Mouse (Mus musculus) heart, embryonic 16.5 days (tissue): ENCODE results near the gene Bicc1. TPM values are rescaled to one million over a fixed set of nuclear protein-coding genes. Genes with fewer than 3 reads are reported as not detected.

Source experiments
- ATAC-seq: fragments of 200-750 bp; cut with Nextera tagmentation; replicated peaks from 2 replicates; pipeline ENCODE4 v1.8.0; 2017; ENCODE audit warnings: moderate number of reproducible peaks; ENCODE audit not compliant: insufficient read depth, low FRiP score; ENCODE audit errors: extremely low read depth
- H3K27ac ChIP-seq: fragments of 300-500 bp; sonication (generic); 2 replicates; pipeline ENCODE4 v1.5.1; 2014; ENCODE audit warnings: mild to moderate bottlenecking, low read length, control low read depth, moderate library complexity
- H3K27me3 ChIP-seq: fragments of 300-500 bp; sonication (generic); 2 replicates; pipeline ENCODE4 v1.6.1; 2014; ENCODE audit warnings: low read length, mixed read lengths; ENCODE audit not compliant: control insufficient read depth, insufficient read depth
- H3K36me3 ChIP-seq: fragments of 300-500 bp; sonication (generic); 2 replicates; pipeline ENCODE4 v1.6.1; 2014; ENCODE audit not compliant: control insufficient read depth, insufficient read depth
- H3K4me1 ChIP-seq: fragments of 300-500 bp; sonication (generic); 2 replicates; pipeline ENCODE4 v1.6.1; 2014; ENCODE audit warnings: low read length, mixed read lengths; ENCODE audit not compliant: control insufficient read depth, insufficient read depth
- H3K4me2 ChIP-seq: fragments of 300-500 bp; sonication (generic); 2 replicates; pipeline ENCODE4 v1.6.1; 2014; ENCODE audit warnings: low read depth, mild to moderate bottlenecking, control low read depth, low read length
- H3K4me3 ChIP-seq: fragments of 300-500 bp; sonication (generic); 2 replicates; pipeline ENCODE4 v1.5.1; 2014; ENCODE audit warnings: mild to moderate bottlenecking, control low read depth, low read length
- H3K9ac ChIP-seq: fragments of 300-500 bp; sonication (generic); 2 replicates; pipeline ENCODE4 v1.6.1; 2014; ENCODE audit warnings: low read length, control low read depth
- H3K9me3 ChIP-seq: fragments of 300-500 bp; sonication (generic); replicated peaks from 2 replicates; pipeline ENCODE4 v1.6.1; 2016; ENCODE audit warnings: low read length; ENCODE audit not compliant: control insufficient read depth
- WGBS: fragments of 180-500 bp; shearing (Covaris S2); extraction: QIAGEN DNeasy Blood & Tissue Kit; methylation state at CpG from one replicate; pipeline ENCODE4 v1.1.7; 2014; 5-methylcytosine and 5-hydroxymethylcytosine counted together
- polyA plus RNA-seq: library from polyadenylated mRNA; unstranded; fragments of >200 nt; fragmentation: Nextera tagmentation; extraction: Ambion mirVana; gene quantifications from 2 replicates; pipeline ENCODE4 v1.2.1, GENCODE M21; 2015

Bicc1 gene
- polyA plus RNA-seq, 1 experiment from 2014 or later: 16.7 TPM

DNA sequence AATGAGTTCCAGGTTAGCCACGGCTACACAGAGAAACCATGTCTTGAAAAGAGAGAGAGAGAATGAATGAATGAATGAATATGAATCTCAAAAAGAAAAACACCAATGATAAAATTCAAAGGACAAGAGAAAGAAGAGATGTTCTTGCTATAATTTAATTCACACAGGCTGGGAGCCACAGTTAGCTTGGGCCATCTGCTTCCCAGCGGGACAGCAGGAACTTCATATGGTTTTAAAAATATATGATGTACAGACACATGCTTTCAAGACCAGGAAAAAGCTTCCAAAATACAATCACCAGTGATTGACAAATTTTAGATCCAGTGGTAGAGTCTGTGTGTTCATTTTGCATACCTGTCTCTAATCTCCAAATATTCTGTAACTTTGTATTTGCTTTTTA lies 9.0 kb downstream of the Bicc1 start:
- Histone ChIP-seq H3K27me3 (no peaks in the 10 kb centered on the region), H3K36me3 (no peaks in the 10 kb centered on the region), H3K4me3 (no peak overlapping the region), H3K4me2 (no peak overlapping the region), H3K9ac (no peak overlapping the region), H3K4me1 (peaks cover 9% of the 10 kb centered on the region), H3K27ac (no peak overlapping the region), H3K9me3 (no peaks in the 10 kb centered on the region; the same call in 1 of the 2 replicates)
- WGBS: 89% methylated on average over 2 of the region's 2 CpGs
- ATAC-seq: no peak

DNA sequence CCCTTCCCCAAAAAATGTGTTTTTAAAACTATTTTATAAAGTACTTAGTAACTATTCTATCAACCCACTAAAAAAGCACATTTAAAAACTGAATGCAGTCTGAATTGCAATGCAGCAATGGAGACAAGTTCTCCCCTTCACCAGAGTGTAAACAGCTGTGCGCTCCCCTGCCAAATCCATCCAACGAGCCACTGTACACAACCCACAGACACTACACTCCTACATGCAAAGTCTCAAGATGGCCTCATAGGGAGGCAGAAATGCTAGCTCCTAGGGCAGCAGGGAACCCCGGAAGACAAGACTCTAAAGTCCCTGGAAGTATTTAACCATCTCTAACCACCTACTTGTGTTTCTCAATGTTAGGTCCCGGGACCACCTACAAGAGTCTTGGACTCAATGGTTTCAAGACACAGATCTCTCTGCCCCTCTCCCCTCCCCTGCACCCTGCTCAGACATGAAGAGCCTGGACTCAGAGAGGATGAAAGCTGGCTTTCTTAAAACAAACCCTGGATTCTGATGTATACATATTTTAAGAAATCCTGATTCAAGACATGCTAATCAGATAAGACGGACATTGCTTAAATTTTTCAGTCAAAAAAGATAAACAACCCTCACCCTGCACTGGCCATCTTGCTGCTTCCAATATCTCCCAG lies 10.4 kb downstream of the Bicc1 start:
- Histone ChIP-seq H3K9me3 (no peaks in the 10 kb centered on the region; the same call in 1 of the 2 replicates), H3K27ac (no peak overlapping the region), H3K9ac (no peak overlapping the region), H3K4me3 (no peak overlapping the region), H3K27me3 (no peaks in the 10 kb centered on the region), H3K4me1 (peaks cover 10% of the 10 kb centered on the region), H3K36me3 (no peaks in the 10 kb centered on the region), H3K4me2 (no peak overlapping the region)
- WGBS: 68% methylated on average over 5 of the region's 5 CpGs
- no peak for ATAC-seq

DNA sequence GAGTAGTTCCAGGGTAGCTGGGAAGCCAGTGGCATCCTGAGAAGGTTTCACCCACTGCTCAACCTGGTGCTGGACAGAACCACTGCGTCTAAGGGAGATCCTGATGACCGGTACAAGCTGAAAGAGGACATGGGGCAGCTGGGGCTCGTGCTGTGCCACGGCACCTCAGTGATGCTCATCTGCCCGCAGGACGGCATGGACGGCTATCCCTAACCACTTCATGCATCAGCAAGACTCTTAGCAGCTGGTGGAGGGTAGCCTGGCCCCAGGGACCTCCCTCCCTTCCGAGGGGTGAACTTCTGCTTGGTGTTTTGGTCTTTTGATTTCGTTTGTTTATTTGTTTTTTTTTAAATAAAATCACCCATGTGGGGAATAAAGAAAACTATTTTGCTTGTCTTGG lies 11.3 kb downstream of the Bicc1 start:
- 84% methylated on average over 9 of the region's 9 CpGs for WGBS
- H3K9ac ChIP-seq: no peak overlapping the region
- ATAC-seq: no peak
- H3K4me3 ChIP-seq: no peak overlapping the region
- H3K4me2 ChIP-seq: no peak overlapping the region
- no peak overlapping the region for H3K27ac ChIP-seq
- peaks cover 10% of the 10 kb centered on the region for H3K4me1 ChIP-seq
- H3K36me3 ChIP-seq: 0 out of 2 replicates have a peak, but pooled peaks cover 2% of the 10 kb centered on the region
- H3K9me3 ChIP-seq: peaks cover 5% of the 10 kb centered on the region
- no peaks in the 10 kb centered on the region for H3K27me3 ChIP-seq

DNA sequence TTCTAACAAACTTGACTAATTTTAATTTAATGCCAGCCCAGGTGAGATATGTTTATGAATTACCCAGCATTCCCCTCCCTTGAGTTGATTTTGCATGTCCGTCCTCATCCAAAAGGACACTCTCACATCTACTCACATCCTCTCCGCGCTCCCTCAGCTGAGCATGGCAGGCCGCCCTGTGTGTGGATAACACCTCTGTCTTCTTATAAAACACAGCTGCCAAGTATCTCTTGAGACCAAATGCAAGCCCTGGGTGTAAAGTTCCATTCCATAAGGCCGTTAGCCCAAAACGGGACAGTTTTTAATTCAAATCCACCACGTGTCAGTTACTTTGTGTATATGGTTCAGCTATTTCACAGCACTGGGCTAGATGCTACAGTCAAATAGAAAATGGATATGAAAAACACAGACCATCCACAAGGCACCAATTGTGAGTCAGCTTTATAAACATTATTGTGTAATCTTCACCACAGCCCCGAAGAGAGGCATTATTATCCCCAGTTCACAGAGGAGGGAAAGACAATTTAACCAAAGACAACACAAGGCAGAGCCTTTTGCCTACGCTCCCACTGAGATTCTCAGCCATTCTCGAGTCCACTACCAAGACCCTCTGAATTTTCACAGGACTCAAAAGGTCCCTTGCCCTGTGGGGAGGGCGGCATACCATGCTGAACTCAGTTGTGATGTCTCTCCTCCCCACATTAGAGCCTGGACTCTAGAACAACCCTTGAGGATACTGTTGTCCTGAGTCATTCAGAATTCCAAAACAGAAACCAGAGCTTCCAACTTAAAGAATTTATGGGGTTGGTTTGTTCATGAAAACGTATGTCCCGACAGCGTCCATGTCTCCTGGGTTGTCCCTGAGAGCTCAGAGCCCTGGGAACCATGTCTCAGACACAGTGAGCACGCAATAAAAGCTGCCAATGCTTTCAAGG lies 12.6 kb downstream of the Bicc1 start:
- 76% methylated on average over 15 of the region's 15 CpGs for WGBS
- no peak for ATAC-seq
- Histone ChIP-seq H3K4me2 (no peak overlapping the region), H3K9ac (no peak overlapping the region), H3K27me3 (no peaks in the 10 kb centered on the region), H3K4me1 (peaks cover 10% of the 10 kb centered on the region), H3K4me3 (no peak overlapping the region), H3K9me3 (peaks cover 11% of the 10 kb centered on the region), H3K27ac (no peak overlapping the region), H3K36me3 (peaks cover 4% of the 10 kb centered on the region; the same call in 1 of the 2 replicates)

DNA sequence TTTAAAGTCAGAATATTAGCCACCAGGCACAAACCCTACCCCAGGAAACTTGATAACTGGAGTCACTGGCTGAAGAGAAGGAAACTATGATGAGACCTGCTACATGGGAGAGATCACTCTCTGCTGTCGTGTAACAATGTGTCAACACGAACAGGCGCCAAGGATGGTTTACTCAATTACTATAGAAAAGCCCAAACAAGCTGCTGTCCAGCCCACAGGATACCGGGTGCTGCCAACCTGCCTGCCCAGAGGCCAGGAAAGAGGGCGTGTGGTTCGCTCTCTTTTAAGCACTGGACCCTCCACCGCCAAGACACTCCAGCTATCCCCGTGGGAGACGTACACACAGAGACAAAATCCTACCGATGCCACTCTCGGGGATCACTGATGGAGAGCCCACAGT lies 13.7 kb downstream of the Bicc1 start:
- Histone ChIP-seq H3K36me3 (peaks cover 4% of the 10 kb centered on the region; the same call in 1 of the 2 replicates), H3K27ac (no peak overlapping the region; the same call in 1 of the 2 replicates), H3K4me2 (no peak overlapping the region), H3K9ac (no peak overlapping the region), H3K9me3 (peaks cover 11% of the 10 kb centered on the region), H3K27me3 (no peaks in the 10 kb centered on the region), H3K4me1 (peaks cover 10% of the 10 kb centered on the region), H3K4me3 (no peak overlapping the region)
- WGBS: 51% methylated on average over 11 of the region's 11 CpGs
- ATAC-seq: no peak

DNA sequence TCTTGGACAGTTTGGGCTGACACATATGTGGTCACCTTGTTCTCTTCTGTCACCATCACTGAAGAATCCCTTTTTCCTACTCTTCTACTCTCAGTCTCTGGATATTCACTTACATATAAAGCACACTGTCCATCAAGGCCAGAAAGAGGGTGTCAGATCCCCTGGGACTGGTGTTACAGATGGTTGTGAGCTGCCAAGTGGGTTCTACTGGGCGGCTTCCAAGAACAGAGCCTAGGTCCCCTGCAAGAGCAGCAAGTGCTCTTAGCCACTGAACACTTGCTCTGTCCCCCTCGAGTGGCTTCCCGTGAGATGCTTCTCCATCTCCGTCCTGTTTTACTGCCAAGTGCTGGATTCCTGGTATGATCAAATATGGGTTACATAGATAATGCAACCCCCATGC lies 15.3 kb downstream of the Bicc1 start:
- Histone ChIP-seq H3K27me3 (no peaks in the 10 kb centered on the region), H3K9ac (no peak overlapping the region), H3K4me2 (no peak overlapping the region), H3K9me3 (peaks cover 11% of the 10 kb centered on the region), H3K27ac (no peak overlapping the region), H3K36me3 (peaks cover 4% of the 10 kb centered on the region; the same call in 1 of the 2 replicates), H3K4me3 (no peak overlapping the region), H3K4me1 (peaks cover 10% of the 10 kb centered on the region)
- WGBS: 78% methylated on average over 4 of the region's 4 CpGs
- ATAC-seq: no peak

DNA sequence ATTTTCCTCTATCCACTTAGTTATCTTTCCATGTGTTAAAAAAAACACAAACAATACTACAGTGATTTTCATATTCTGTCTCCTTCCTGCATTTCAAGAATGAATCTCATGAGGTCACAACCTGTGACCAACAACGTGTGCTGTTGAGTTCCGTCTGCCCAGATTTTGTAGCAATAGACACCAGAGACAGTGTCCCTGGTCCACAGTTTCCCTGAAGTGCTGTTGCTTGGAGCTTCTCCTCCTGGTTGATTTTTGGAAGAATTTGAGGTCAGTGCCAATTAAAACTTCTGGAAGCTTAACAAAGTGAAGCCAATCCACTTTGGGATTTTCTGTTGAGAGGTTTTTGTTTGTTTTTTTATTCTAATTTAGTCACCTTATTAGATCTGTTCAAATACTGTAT lies 16.9 kb downstream of the Bicc1 start:
- no peaks in the 10 kb centered on the region for H3K27me3 ChIP-seq
- no peak for ATAC-seq
- peaks cover 4% of the 10 kb centered on the region; the same call in 1 of the 2 replicates for H3K36me3 ChIP-seq
- WGBS: 83% methylated on average over 2 of the region's 2 CpGs
- no peak overlapping the region for H3K4me3 ChIP-seq
- no peak overlapping the region for H3K4me2 ChIP-seq
- peaks cover 11% of the 10 kb centered on the region for H3K9me3 ChIP-seq
- no peak overlapping the region for H3K9ac ChIP-seq
- H3K27ac ChIP-seq: no peak overlapping the region
- peaks cover 10% of the 10 kb centered on the region for H3K4me1 ChIP-seq

DNA sequence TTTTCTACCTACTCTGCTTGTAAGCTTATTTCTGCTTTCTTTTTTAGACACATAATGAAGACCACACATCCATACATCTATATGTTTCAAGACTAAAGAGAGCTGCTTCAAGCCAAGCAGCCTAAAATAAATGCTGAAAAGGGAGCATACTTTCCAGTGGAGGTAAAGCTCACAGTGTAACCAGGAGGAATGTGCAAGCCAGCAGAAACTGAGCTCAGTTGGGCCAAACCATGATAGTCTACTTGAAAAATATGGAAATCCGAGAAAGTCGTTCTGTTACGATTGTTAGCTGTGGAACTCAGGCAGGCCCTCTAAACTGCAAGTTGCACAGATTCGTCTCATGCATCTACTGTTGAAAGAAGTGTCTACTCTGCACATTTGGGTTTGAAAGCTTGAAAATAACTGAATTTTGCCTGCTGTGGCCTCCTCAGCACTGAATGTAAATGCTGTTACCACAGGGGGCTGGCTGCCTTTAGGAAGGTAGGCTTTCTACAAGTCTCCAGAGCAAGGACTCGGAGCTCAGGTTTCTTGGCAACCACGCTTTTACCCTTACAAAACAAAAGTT lies 19.1 kb downstream of the Bicc1 start:
- Histone ChIP-seq H3K27ac (no peak overlapping the region), H3K36me3 (peaks cover 4% of the 10 kb centered on the region; the same call in 1 of the 2 replicates), H3K4me3 (no peak overlapping the region), H3K4me1 (0 out of 2 replicates have a peak, but pooled peaks cover 3% of the 10 kb centered on the region), H3K27me3 (no peaks in the 10 kb centered on the region), H3K4me2 (no peak overlapping the region), H3K9me3 (peaks cover 11% of the 10 kb centered on the region), H3K9ac (no peak overlapping the region)
- ATAC-seq: no peak
- 74% methylated on average over 6 of the region's 6 CpGs for WGBS

DNA sequence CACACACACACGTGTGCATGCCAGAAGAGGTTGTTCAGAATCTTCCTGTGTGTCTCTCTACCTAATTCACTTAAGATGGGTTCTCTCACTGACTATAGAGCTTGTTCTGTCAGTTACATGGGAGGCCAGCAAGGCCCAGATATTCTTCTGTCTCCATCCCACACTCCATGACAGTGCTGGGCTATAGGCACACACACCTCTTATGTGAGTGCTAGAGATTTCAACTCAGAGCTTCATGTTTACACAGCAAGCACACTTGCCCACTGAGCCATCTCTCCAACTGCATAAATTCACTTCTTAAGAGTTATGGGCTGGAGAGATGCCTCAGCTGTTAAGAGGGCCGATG lies 20.7 kb downstream of the Bicc1 start:
- Histone ChIP-seq H3K4me1 (0 out of 2 replicates have a peak, but pooled peaks cover 3% of the 10 kb centered on the region), H3K9me3 (peaks cover 11% of the 10 kb centered on the region), H3K9ac (no peak overlapping the region), H3K4me2 (no peak overlapping the region), H3K27me3 (no peaks in the 10 kb centered on the region), H3K27ac (no peak overlapping the region), H3K4me3 (no peak overlapping the region), H3K36me3 (peaks cover 4% of the 10 kb centered on the region; the same call in 1 of the 2 replicates)
- ATAC-seq: no peak
- WGBS: 93% methylated on average over 2 of the region's 2 CpGs
